Mouse (Mus musculus) kidney, embryonic 16.5 days (tissue): ENCODE results near the gene Bst2. TPM values are rescaled to one million over a fixed set of nuclear protein-coding genes. Genes with fewer than 3 reads are reported as not detected.
A peak's percentile ranks its signal among the peaks of the same experiment; 100 is the strongest.

Experiments used
- ATAC-seq: fragments of 200-750 bp; cut with Nextera tagmentation; 2 replicates; pipeline ENCODE4 v1.8.0; 2017; ENCODE audit warnings: moderate TSS enrichment; ENCODE audit not compliant: low FRiP score, low TSS enrichment
- H3K27ac ChIP-seq: fragments of 300-500 bp; sonication (generic); 2 replicates; pipeline ENCODE4 v1.5.1; 2014; ENCODE audit warnings: low read length
- H3K27me3 ChIP-seq: fragments of 300-500 bp; sonication (generic); 2 replicates; pipeline ENCODE4 v1.6.1; 2014; ENCODE audit warnings: low read length, control low read depth, mixed read lengths; ENCODE audit not compliant: insufficient read depth
- H3K36me3 ChIP-seq: fragments of 300-500 bp; sonication (generic); 2 replicates; pipeline ENCODE4 v1.6.1; 2014; ENCODE audit warnings: low read length, control low read depth, mixed read lengths; ENCODE audit not compliant: insufficient read depth
- H3K4me1 ChIP-seq: fragments of 300-500 bp; sonication (generic); 2 replicates; pipeline ENCODE4 v1.6.1; 2014; ENCODE audit warnings: low read length, control low read depth, mixed read lengths; ENCODE audit not compliant: insufficient read depth
- H3K4me2 ChIP-seq: fragments of 300-500 bp; sonication (generic); replicated peaks from 2 replicates; pipeline ENCODE4 v1.6.1; 2014; ENCODE audit warnings: low read depth, low read length
- H3K4me3 ChIP-seq: fragments of 300-500 bp; sonication (generic); 2 replicates; pipeline ENCODE4 v1.5.1; 2014; ENCODE audit warnings: mild to moderate bottlenecking, low read length
- H3K9ac ChIP-seq: fragments of 300-500 bp; sonication (generic); replicated peaks from 2 replicates; pipeline ENCODE4 v1.6.1; 2014; ENCODE audit warnings: low read length
- H3K9me3 ChIP-seq: fragments of 300-500 bp; sonication (generic); 2 replicates; pipeline ENCODE4 v1.6.1; 2016; ENCODE audit warnings: low read length, control low read depth
- WGBS: fragments of 180-500 bp; shearing (Covaris S2); extraction: QIAGEN DNeasy Blood & Tissue Kit; methylation state at CpG from one replicate; pipeline ENCODE4 v1.1.7; 2014; 5-methylcytosine and 5-hydroxymethylcytosine counted together
- polyA plus RNA-seq: library from polyadenylated mRNA; unstranded; fragments of >200 nt; fragmentation: Nextera tagmentation; extraction: Ambion mirVana; gene quantifications from 2 replicates; pipeline ENCODE4 v1.2.1, GENCODE M21; 2015

The Bst2 gene
- 53.6 and 55.6 TPM in 2 replicates for polyA plus RNA-seq

DNA sequence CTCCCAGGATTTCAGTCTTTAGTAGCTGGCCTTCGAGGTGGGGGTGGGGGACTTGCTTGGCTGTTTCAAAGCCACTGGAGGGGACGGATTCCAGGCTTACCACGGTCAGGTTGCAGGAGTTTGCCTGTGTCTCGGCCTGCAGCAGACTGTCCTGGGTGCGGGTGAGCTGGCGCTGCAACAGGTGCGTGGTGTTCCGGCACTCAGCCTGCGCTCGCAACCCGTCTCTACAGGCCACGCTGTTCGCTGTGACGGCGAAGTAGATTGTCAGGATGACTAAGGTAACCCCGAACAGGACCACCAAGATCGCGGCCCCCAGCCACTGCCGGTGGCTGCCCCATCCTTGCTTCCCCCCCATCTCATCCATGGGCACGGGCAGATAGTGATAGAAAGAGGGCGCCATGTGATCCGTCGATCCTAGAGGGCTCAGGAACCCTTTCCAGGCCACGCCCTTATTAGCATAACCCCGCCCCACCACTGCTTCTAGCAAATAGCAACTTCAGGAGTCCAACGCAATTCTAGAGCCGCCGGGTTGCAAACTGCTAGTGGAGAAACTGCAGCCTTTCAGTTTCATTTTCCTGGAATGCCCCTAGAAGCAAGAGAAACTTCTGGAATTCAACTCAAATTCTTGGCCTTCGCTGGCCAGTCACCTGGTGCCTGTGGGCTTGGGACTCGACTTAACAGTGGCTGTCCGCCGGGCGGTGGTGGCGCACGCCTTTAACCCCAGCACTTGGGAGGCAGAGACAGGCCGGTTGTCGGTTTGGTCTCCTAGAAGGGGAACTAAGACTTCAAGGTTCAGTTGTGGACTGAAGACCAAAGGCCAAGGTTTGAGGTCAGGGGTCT, at the start of gene Bst2:
Bst2 (minus strand) TSS at position 429 of the 840 bp plus-strand sequence.
- peak; percentile 86 for ATAC-seq
- Histone ChIP-seq H3K9ac (peak within 1 kb of the TSS; percentile 61), H3K4me3 (peak within 1 kb of the TSS; percentile 52), H3K36me3 (no peaks in the 10 kb centered on the region), H3K4me1 (peaks cover 17% of the 10 kb centered on the region), H3K9me3 (no peaks in the 10 kb centered on the region), H3K27me3 (no peaks in the 10 kb centered on the region; the same call in 1 of the 2 replicates), H3K27ac (peak within 1 kb of the TSS; percentile 78), H3K4me2 (peak within 1 kb of the TSS; percentile 60)
- WGBS: 5% methylated on average over 37 of the region's 37 CpGs

DNA sequence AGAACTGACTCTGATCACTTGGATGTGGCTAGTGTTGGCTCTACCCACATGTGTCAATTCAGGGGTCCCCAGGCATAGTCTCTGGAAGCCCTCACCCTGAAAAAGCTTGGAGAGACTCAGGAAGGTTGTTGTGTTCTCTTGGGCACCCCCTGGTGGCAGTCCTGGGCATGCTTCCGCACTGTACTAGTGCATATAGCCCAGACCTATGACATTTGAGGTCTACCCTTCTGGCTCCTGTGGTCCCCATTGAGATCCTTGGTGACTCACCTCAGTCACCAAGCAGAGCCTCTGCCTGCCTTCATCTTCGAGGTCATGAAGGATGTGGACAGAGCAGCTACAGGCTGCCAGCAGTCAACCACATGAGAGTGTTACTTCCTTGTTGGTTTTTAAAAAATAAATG, 49.6 kb upstream of the Bst2 start:
- Histone ChIP-seq H3K9ac (no peak overlapping the region), H3K4me1 (peaks cover 7% of the 10 kb centered on the region), H3K36me3 (peaks cover 22% of the 10 kb centered on the region), H3K27ac (no peak overlapping the region), H3K9me3 (no peaks in the 10 kb centered on the region), H3K4me3 (no peak overlapping the region), H3K4me2 (no peak overlapping the region), H3K27me3 (no peaks in the 10 kb centered on the region)
- no peak for ATAC-seq
- 80% methylated on average over 2 of the region's 2 CpGs for WGBS

DNA sequence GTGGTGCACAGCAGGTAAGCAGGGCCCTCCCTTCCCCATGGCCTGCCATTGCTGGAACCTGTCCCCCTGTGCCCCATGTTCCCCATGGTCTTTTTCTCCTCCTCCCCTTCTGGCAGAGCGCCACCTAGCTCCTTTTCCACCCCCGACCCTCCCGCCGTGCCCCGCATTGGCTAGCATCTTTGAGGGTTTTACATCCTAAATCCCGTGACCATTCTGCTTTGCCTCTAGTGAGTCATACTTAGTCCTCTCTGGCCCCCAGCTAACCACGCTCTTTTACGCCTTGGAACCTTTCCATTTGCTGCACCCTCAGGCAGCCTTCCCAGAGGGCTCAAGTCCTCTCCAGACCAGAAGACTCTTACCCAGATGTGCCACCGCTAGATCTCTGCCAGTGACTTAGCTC, 42.9 kb upstream of the Bst2 start:
- WGBS: 61% methylated on average over 8 of the region's 9 CpGs

DNA sequence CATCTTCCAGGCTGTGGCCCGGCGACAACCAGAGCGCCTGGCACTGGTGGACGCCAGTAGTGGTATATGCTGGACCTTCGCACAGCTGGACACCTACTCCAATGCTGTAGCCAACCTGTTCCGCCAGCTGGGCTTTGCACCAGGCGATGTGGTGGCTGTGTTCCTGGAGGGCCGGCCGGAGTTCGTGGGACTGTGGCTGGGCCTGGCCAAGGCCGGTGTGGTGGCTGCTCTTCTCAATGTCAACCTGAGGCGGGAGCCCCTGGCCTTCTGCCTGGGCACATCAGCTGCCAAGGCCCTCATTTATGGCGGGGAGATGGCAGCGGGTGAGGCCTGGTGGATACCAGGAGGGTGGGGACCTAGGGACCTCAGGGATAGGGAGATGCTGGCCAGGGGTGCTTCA, 42.2 kb upstream of the Bst2 start:
- WGBS: 90% methylated on average over 14 of the region's 14 CpGs

More for the DNA sequence above, 42.9 kb upstream of the Bst2 start:
- H3K27me3 ChIP-seq: no peaks in the 10 kb centered on the region
- no peak overlapping the region for H3K9ac ChIP-seq
- no peaks in the 10 kb centered on the region for H3K4me1 ChIP-seq
- H3K9me3 ChIP-seq: no peaks in the 10 kb centered on the region
- peaks cover 21% of the 10 kb centered on the region for H3K36me3 ChIP-seq
- H3K4me2 ChIP-seq: no peak overlapping the region
- H3K27ac ChIP-seq: no peak overlapping the region
- no peak overlapping the region for H3K4me3 ChIP-seq
- no peak for ATAC-seq

DNA sequence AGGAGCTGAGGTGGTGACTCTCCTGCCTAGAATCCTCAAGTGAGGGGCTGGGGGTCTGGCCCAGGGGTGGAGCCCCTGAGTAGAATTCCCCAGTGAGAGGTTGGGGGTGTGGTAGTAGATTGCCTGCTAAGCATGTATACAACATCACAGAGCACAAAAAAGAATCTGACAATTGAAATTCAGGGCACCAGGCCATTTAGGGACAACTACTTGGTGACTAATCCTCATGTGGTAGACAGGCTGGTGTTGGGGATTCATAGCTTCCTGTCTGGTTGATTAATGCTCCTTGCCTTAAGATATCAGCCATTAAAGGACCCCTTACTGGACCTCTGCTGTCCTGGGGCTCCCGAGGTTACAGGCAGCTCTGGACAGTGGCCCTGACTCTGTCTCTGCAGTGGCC, 41.8 kb upstream of the Bst2 start:
- no peak for ATAC-seq
- 59% methylated on average over 1 of the region's 1 CpGs for WGBS
- Histone ChIP-seq H3K9me3 (no peaks in the 10 kb centered on the region), H3K4me3 (no peak overlapping the region), H3K4me2 (no peak overlapping the region), H3K27ac (no peak overlapping the region), H3K9ac (no peak overlapping the region), H3K36me3 (peaks cover 16% of the 10 kb centered on the region), H3K4me1 (no peaks in the 10 kb centered on the region), H3K27me3 (no peaks in the 10 kb centered on the region)

More for the DNA sequence above, 42.2 kb upstream of the Bst2 start:
- Histone ChIP-seq H3K4me2 (no peak overlapping the region), H3K4me3 (no peak overlapping the region), H3K9ac (no peak overlapping the region), H3K27ac (no peak overlapping the region), H3K36me3 (peaks cover 20% of the 10 kb centered on the region), H3K27me3 (no peaks in the 10 kb centered on the region), H3K9me3 (no peaks in the 10 kb centered on the region), H3K4me1 (no peaks in the 10 kb centered on the region)
- no peak for ATAC-seq

DNA sequence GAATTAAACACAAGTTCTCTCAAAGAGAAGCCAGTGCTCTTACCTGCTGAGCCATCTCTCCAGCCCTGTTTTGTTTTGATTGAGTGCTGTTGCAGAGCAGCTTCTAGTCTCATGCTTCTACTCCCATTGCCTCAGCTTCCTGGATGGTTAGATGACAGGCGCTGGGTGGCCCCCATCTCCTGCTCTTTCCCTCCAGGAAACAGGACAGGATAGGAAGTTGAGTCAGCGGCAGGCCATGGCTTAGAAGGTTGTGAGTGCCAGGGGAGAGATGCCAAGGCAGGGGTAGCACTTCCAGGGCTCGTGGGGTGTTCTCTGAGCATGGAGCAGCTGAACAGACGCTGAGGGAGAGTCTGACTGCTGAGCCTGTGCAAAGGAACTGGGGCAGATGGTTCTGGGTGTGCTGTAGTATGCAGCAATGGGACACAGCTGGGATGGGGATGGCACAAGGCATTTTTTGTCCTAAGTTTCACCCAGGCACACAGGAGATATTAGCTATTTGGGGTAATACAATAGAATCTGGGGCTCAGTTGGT, 40.7 kb upstream of the Bst2 start:
- Histone ChIP-seq H3K4me1 (no peaks in the 10 kb centered on the region), H3K4me3 (no peak overlapping the region), H3K4me2 (no peak overlapping the region), H3K9me3 (no peaks in the 10 kb centered on the region), H3K27me3 (no peaks in the 10 kb centered on the region), H3K9ac (no peak overlapping the region), H3K27ac (no peak overlapping the region), H3K36me3 (peaks cover 12% of the 10 kb centered on the region)
- no peak for ATAC-seq
- 74% methylated on average over 4 of the region's 4 CpGs for whole genome bisulfite sequencing

DNA sequence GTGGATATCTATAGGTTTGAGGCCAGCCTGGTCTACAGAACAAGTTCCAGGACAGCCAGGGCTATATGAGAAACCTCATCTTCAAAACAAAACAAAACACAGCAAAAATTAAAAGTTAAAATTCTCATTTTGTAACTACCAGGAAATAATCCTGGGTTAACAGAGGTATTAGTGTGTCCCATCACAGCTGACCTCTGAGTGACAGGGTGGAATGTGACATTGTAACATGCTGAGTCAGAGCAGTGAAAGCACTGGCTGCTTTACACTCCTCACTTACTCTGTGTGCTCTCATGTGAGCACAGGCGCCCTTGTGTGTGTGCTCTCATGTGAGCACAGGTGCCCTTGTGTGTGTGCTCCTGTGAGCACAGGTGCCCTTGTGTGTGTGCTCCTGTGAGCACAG, 37.8 kb upstream of the Bst2 start:
- Histone ChIP-seq H3K4me3 (no peak overlapping the region), H3K36me3 (no peaks in the 10 kb centered on the region), H3K27ac (no peak overlapping the region), H3K4me1 (peaks cover 7% of the 10 kb centered on the region), H3K9me3 (no peaks in the 10 kb centered on the region), H3K27me3 (no peaks in the 10 kb centered on the region), H3K9ac (no peak overlapping the region), H3K4me2 (no peak overlapping the region)
- ATAC-seq: no peak
- 58% methylated on average over 1 of the region's 1 CpGs for WGBS

DNA sequence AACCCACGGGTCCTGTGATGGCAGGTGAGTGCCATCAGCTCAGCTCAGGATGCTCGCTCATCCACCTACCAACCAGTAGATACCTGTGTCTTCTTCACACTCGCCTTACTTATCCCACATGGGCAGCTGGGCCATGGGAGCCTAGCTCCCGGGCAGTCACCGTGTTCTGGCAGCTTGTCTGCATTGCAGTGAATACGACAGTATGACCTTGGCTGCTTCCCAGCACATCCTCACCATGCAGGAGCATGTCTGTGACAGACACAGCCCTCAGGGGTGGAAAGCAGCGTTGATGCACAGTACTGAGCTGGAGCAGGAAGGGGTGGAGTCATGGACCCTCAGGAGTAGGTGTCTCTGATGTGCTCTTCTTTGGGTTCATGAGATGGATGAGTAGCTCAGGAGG, 37.2 kb upstream of the Bst2 start:
- no peaks in the 10 kb centered on the region for H3K36me3 ChIP-seq
- no peaks in the 10 kb centered on the region for H3K9me3 ChIP-seq
- H3K27me3 ChIP-seq: no peaks in the 10 kb centered on the region
- no peak overlapping the region for H3K27ac ChIP-seq
- no peak overlapping the region for H3K9ac ChIP-seq
- 82% methylated on average over 7 of the region's 7 CpGs for WGBS
- H3K4me3 ChIP-seq: no peak overlapping the region
- no peak overlapping the region for H3K4me2 ChIP-seq
- H3K4me1 ChIP-seq: peaks cover 7% of the 10 kb centered on the region
- no peak for ATAC-seq

DNA sequence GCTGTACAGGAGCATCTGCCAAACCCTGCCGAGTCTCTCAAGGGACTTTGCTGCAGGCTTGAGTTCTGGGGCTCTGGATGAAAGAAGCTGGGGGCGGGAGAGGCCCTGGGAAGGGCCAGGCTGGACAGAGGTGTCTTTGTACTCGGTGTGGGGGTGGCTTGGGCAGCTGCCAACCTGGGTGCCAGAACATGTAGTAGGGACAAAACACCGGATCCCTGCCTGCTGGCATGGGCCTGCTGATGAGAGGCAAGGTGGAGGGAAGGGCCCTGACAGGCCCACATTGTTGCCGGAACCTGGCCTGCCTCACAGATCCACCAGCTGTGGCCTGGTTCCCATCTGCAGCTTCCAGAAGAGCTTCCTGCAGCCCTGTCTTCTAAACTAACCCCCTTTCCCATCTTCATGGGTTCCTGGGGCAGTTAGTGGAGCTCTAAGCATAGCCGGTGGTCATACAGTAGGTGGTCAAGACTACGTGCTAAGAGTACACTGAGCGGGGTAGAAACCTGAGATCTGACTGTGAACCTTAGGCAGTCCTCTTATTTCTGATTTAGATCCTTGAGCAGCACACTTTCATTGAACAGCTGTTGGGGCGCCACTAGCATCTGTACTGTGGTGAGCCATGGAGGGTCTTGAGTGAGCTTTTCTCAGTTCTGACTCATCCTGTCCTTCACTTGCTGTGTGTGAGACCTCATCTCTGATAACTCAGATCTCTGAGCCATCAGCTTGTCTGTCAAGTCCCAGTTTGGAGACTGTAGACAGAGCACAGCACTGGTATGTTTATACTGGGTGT, 35.8 kb upstream of the Bst2 start:
- no peaks in the 10 kb centered on the region for H3K36me3 ChIP-seq
- WGBS: 78% methylated on average over 9 of the region's 9 CpGs
- no peak overlapping the region for H3K27ac ChIP-seq
- no peak for ATAC-seq
- H3K4me2 ChIP-seq: no peak overlapping the region
- no peaks in the 10 kb centered on the region for H3K27me3 ChIP-seq
- no peak overlapping the region for H3K4me3 ChIP-seq
- 0 out of 2 replicates have a peak overlapping the region, but pooled peaks have one; percentile 34 for H3K9ac ChIP-seq
- no peaks in the 10 kb centered on the region for H3K9me3 ChIP-seq
- H3K4me1 ChIP-seq: peaks cover 20% of the 10 kb centered on the region
